ENCODE assay signal across 8 mouse cellular contexts in genomic region chr6:72440186-72440990, GRCm38 (mm10). TPM values are rescaled to one million over a fixed set of nuclear protein-coding genes. Genes with fewer than 3 reads are reported as not detected.
DNase-seq lines count a peak whose midpoint lies in the region; ATAC-seq lines count a peak whose summit lies in the region.

No protein-coding gene starts in this region.

- whole genome bisulfite sequencing in hindbrain, embryonic 11.5 days = 11% methylated on average over 17 of the region's 17 CpGs
- WGBS in limb, embryonic 12.5 days = 9% methylated on average over 17 of the region's 17 CpGs
- WGBS in neural tube, embryonic 15.5 days = 3% methylated on average over 17 of the region's 17 CpGs

- H3K4me3 ChIP-seq in hindbrain, embryonic 11.5 days (ENCODE audit: low read depth, low read length) = peak overlapping the region; percentile 97
- H3K4me3 ChIP-seq in limb, embryonic 12.5 days (replicated peaks) = peak overlapping the region; percentile 92
- peak overlapping the region; percentile 98 for H3K4me3 ChIP-seq in neural tube, embryonic 15.5 days (replicated peaks)

- H3K9me3 ChIP-seq in hindbrain, embryonic 11.5 days (ENCODE audit: control insufficient read depth, low read length) = no peaks in the 10 kb centered on the region
- no peaks in the 10 kb centered on the region for H3K9me3 ChIP-seq in limb, embryonic 12.5 days
- H3K9me3 ChIP-seq in neural tube, embryonic 15.5 days (replicated peaks) = no peaks in the 10 kb centered on the region

- peaks cover 10% of the 10 kb centered on the region for H3K36me3 ChIP-seq in hindbrain, embryonic 11.5 days (ENCODE audit: control insufficient read depth, insufficient read depth, low read length)
- peaks cover 25% of the 10 kb centered on the region for H3K36me3 ChIP-seq in limb, embryonic 12.5 days
- peaks cover 21% of the 10 kb centered on the region for H3K36me3 ChIP-seq in neural tube, embryonic 15.5 days

- H3K27me3 ChIP-seq in hindbrain, embryonic 11.5 days (ENCODE audit: control insufficient read depth, insufficient read depth, low read length) = no peaks in the 10 kb centered on the region
- H3K27me3 ChIP-seq in limb, embryonic 12.5 days = no peaks in the 10 kb centered on the region
- H3K27me3 ChIP-seq in neural tube, embryonic 15.5 days (replicated peaks) = no peaks in the 10 kb centered on the region

- peak overlapping the region; percentile 62 for H3K4me2 ChIP-seq in hindbrain, embryonic 11.5 days (replicated peaks; ENCODE audit: low read depth, low read length)
- peak overlapping the region; percentile 92 for H3K4me2 ChIP-seq in limb, embryonic 12.5 days
- H3K4me2 ChIP-seq in neural tube, embryonic 15.5 days = peak overlapping the region; percentile 68

- H3K9ac ChIP-seq in hindbrain, embryonic 11.5 days (ENCODE audit: low read depth, low read length) = peak overlapping the region; percentile 100
- H3K9ac ChIP-seq in limb, embryonic 12.5 days (replicated peaks) = peak overlapping the region; percentile 99
- H3K9ac ChIP-seq in neural tube, embryonic 15.5 days (replicated peaks) = peak overlapping the region; percentile 59

- H3K27ac ChIP-seq in hindbrain, embryonic 11.5 days (ENCODE audit: low read depth, low read length) = peak overlapping the region; percentile 97
- peak overlapping the region; percentile 99 for H3K27ac ChIP-seq in limb, embryonic 12.5 days
- H3K27ac ChIP-seq in neural tube, embryonic 15.5 days (replicated peaks) = peak overlapping the region; percentile 100

- DNase-seq in frontal cortex, postnatal 14 days (ENCODE audit: low spot score in 2 of 2) = no peak
- peak; percentile 54 for DNase-seq in A20 (ENCODE audit: low read depth, low spot score)
- DNase-seq in cerebellum, postnatal 10 days = peak; percentile 39 to 60
- DNase-seq in hindbrain, embryonic 11.5 days (ENCODE audit: low spot score) = peak; percentile 56
- DNase-seq in gastrocnemius, postnatal 25 days = no peak

- 0 out of 2 replicates have a peak, but pooled peaks cover 3% of the 10 kb centered on the region for H3K4me1 ChIP-seq in hindbrain, embryonic 11.5 days (replicated peaks; ENCODE audit: control insufficient read depth, insufficient read depth, low read length)
- H3K4me1 ChIP-seq in limb, embryonic 12.5 days (replicated peaks) = peaks cover 27% of the 10 kb centered on the region
- H3K4me1 ChIP-seq in neural tube, embryonic 15.5 days = peaks cover 38% of the 10 kb centered on the region

- ATAC-seq in frontal cortex, adult (ENCODE audit: low TSS enrichment) = peak; percentile 5
- no peak for ATAC-seq in hindbrain, embryonic 11.5 days (ENCODE audit: low FRiP score)
- no peak for ATAC-seq in limb, embryonic 12.5 days (ENCODE audit: insufficient number of reproducible peaks, insufficient read depth, low FRiP score, low TSS enrichment, low read depth)
- ATAC-seq in neural tube, embryonic 15.5 days (ENCODE audit: low FRiP score) = 0 out of 2 replicates have a peak, but pooled peaks have one; percentile 5

RNA-seq across cellular contexts. Expression of gene Mat2a, which starts 1.0 kb away (rescaled TPM):
- polyA plus RNA-seq in hindbrain, embryonic 11.5 days (2014; fragmentation: Nextera tagmentation; extraction: Ambion mirVana) = 409 and 478 TPM in 2 replicates
- polyA plus RNA-seq in limb, embryonic 12.5 days (2016; fragmentation: Nextera tagmentation; extraction: Ambion mirVana) = 408 and 461 TPM in 2 replicates
- 341 and 365 TPM in 2 replicates for polyA plus RNA-seq in neural tube, embryonic 15.5 days (2015; fragmentation: Nextera tagmentation; extraction: Ambion mirVana)
- total RNA-seq in gastrocnemius, postnatal 25 days (2021) = 100 to 1,000 TPM; 113 to 118 TPM

RNA-seq across cellular contexts. Expression of gene Ggcx, which starts 26.3 kb away (rescaled TPM):
- polyA plus RNA-seq in hindbrain, embryonic 11.5 days (2014; fragmentation: Nextera tagmentation; extraction: Ambion mirVana) = 12.9 and 13.1 TPM in 2 replicates
- polyA plus RNA-seq in limb, embryonic 12.5 days (2016; fragmentation: Nextera tagmentation; extraction: Ambion mirVana) = 34.0 TPM in 2 replicates
- 19.0 and 23.2 TPM in 2 replicates for polyA plus RNA-seq in neural tube, embryonic 15.5 days (2015; fragmentation: Nextera tagmentation; extraction: Ambion mirVana)
- total RNA-seq in gastrocnemius, postnatal 25 days (2021) = 10 to 100 TPM; 12.3 to 16.4 TPM

RNA-seq across cellular contexts. Expression of gene Vamp8, which starts 49.9 kb away (rescaled TPM):
- 35.2 and 37.9 TPM in 2 replicates for polyA plus RNA-seq in hindbrain, embryonic 11.5 days (2014; fragmentation: Nextera tagmentation; extraction: Ambion mirVana)
- 105 and 106 TPM in 2 replicates for polyA plus RNA-seq in limb, embryonic 12.5 days (2016; fragmentation: Nextera tagmentation; extraction: Ambion mirVana)
- polyA plus RNA-seq in neural tube, embryonic 15.5 days (2015; fragmentation: Nextera tagmentation; extraction: Ambion mirVana) = 19.1 and 52.7 TPM in 2 replicates
- total RNA-seq in gastrocnemius, postnatal 25 days (2021) = 10 to 100 TPM; 44.2 to 49.7 TPM

Comparison
In these comparisons a context has a peak if more than half of its experiments do, and no peak if none do; other contexts are left out.
1. ATAC-seq: peak in frontal cortex, adult (single experiment) and neural tube, embryonic 15.5 days (single experiment); none in hindbrain, embryonic 11.5 days (single experiment) and limb, embryonic 12.5 days (single experiment).
2. DNase-seq: peak in A20 (single experiment), cerebellum, postnatal 10 days (2 of 2) and hindbrain, embryonic 11.5 days (single experiment); none in frontal cortex, postnatal 14 days (0 of 2) and gastrocnemius, postnatal 25 days (single experiment).
3. Peak in every context shown above with its lines, with median percentiles within 50 percentile points of each other: H3K27ac ChIP-seq, H3K4me2 ChIP-seq, H3K4me3 ChIP-seq and H3K9ac ChIP-seq.